Mouse (Mus musculus) myocyte (in vitro differentiated cells): ENCODE results near the gene Egfl7.

ENCODE experiments used
- MAX ChIP-seq: IDR thresholded peaks from one replicate; pipeline ENCODE4 v1.6.1; 2011; ENCODE audit warnings: low read depth, mild to moderate bottlenecking, control low read depth
- POLR2A ChIP-seq: IDR thresholded peaks from one replicate; pipeline ENCODE4 v1.6.1; 2011; ENCODE audit warnings: low read depth, mild to moderate bottlenecking, control low read depth, moderate library complexity; ENCODE audit not compliant: insufficient read length
- TCF3 ChIP-seq: IDR thresholded peaks from one replicate; pipeline ENCODE4 v1.6.1; 2011; ENCODE audit warnings: low read depth, control low read depth; ENCODE audit not compliant: insufficient read length

DNA sequence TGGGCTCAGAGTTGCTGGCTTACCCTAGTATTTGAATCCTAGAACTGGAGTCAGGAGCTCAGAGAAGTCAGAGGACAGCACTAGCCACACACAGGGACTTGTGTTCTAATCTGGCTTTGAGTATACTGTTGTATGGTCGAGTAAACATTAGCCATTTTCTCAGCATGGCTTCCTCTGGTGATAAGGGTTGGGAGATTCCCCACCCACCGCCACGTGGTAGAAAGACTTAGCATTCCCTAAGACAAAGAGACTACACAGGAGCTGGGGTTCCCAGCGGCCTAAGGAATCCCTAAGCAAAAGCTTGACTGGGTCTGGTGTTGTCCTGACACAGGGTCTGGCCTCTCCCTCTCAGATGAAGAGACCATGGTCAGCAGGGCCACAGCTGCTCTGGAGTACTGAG is 3.4 kb upstream of the Egfl7 start:
- TF ChIP-seq POLR2A: no peak
- TF ChIP-seq TCF3: no peak
- no peak for TF ChIP-seq MAX
